Comparison of ENCODE assay signal across 12 mouse cellular contexts in genomic region chr6:73142776-73143175, GRCm38 (mm10).
"Had no signal": no experiment of that assay in that cellular context is flagged by ENCODE, and none has a peak within 500 bp of the region (broad histone marks: within the 10 kb centered on the region; RNA-seq: fewer than 3 reads in every experiment).

No protein-coding gene starts in this region.

- ATAC-seq: midbrain, embryonic 13.5 days had no signal

- H3K27ac ChIP-seq: kidney, embryonic 15.5 days; limb, embryonic 13.5 days; liver, embryonic 15.5 days; midbrain, embryonic 13.5 days; neural tube, embryonic 12.5 days had no signal

- H3K4me1 ChIP-seq: kidney, embryonic 15.5 days; limb, embryonic 13.5 days; liver, embryonic 15.5 days; midbrain, embryonic 13.5 days; neural tube, embryonic 12.5 days had no signal

- DNase-seq: kidney, adult 2 months; kidney, postnatal 14 days; layer of hippocampus, postnatal 36 days; left cerebral cortex, postnatal 4 days; lung, embryonic 14.5 days; thymus, postnatal 4 days had no signal

- H3K4me3 ChIP-seq: kidney, embryonic 15.5 days; limb, embryonic 13.5 days; liver, embryonic 15.5 days; midbrain, embryonic 13.5 days; myocyte; neural tube, embryonic 12.5 days had no signal

- H3K9ac ChIP-seq: kidney, embryonic 15.5 days; limb, embryonic 13.5 days; liver, embryonic 15.5 days; lung, embryonic 14.5 days; midbrain, embryonic 13.5 days; neural tube, embryonic 12.5 days had no signal

- H3K4me2 ChIP-seq: kidney, embryonic 15.5 days; limb, embryonic 13.5 days; liver, embryonic 15.5 days; lung, embryonic 14.5 days; midbrain, embryonic 13.5 days; neural tube, embryonic 12.5 days had no signal

- H3K9me3 ChIP-seq: kidney, embryonic 15.5 days; limb, embryonic 13.5 days; liver, embryonic 15.5 days; midbrain, embryonic 13.5 days; neural tube, embryonic 12.5 days had no signal

- H3K36me3 ChIP-seq: kidney, embryonic 15.5 days; limb, embryonic 13.5 days; liver, embryonic 15.5 days; midbrain, embryonic 13.5 days; neural tube, embryonic 12.5 days had no signal

- H3K27me3 ChIP-seq: kidney, embryonic 15.5 days; limb, embryonic 13.5 days; liver, embryonic 15.5 days; midbrain, embryonic 13.5 days; neural tube, embryonic 12.5 days had no signal
